Mouse (Mus musculus) ovary, adult 18-20 months (tissue): ENCODE measurements at regions not wholly inside any gene's neighbourhood (a gene's known extent, or its start where the extent isn't known, plus 50 kb on each side); places are given as distances from the start of the nearest gene placed in this dataset.

Experiments used
- DNase-seq: peaks from one replicate; pipeline ENCODE4 v3.0.0; 2022; ENCODE audit warnings: low spot score, mixed read lengths

DNA sequence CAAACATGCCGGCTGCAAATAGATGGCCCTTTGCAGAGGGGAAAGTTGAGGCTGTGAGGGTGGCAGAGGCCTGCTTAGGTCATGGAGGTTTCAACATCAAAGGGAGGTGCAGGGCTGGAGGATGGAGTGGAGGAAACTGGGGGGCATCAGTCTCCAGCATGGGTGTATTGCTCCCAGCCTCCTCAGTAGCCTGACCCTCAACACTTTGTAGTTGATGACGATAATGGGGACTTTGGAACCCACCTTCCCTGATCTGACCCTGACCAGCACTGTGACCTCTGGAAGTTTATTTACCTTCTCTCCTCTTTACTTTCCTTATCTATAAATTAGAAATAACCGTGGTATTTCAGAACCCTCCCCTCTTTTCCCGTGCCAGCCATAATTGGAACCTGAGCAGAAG lies 56.2 kb downstream of the Gm26897 start:
- no peak for DNase-seq

GRCm38 (mm10) chr5:111790527-111790926 lies 56.8 kb downstream of the Gm26897 start:
- DNase-seq, result peak; percentile 46

GRCm38 (mm10) chr5:111791089-111791561 lies 57.4 kb downstream of the Gm26897 start:
- no peak for DNase-seq

- DNase-seq, result no peak
Observed at GRCm38 (mm10) chr5:111792746-111793145, 59.0 kb downstream of the Gm26897 start.

GRCm38 (mm10) chr5:111793178-111793577 lies 59.5 kb downstream of the Gm26897 start:
- DNase-seq, result no peak

DNA sequence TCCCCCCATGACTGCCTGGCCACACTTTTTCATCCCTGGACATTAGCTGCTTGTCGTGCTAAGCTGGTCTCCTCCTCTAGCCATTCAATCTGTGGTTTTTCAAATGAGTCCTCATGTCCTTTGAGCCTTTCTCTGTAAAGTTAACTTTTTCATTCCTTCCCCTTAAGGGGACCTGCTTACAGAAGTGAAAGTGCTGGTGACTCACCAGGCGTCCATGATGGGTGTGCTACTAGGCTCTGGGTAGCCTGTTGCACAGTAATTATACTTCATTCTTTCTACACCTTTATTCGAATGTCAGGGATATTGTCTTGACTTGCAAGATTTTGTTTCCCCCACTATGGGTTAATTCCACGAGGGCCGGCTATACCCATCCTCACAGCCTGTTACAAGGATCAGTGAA lies 63.2 kb downstream of the Gm26897 start:
- DNase-seq, result no peak

DNA sequence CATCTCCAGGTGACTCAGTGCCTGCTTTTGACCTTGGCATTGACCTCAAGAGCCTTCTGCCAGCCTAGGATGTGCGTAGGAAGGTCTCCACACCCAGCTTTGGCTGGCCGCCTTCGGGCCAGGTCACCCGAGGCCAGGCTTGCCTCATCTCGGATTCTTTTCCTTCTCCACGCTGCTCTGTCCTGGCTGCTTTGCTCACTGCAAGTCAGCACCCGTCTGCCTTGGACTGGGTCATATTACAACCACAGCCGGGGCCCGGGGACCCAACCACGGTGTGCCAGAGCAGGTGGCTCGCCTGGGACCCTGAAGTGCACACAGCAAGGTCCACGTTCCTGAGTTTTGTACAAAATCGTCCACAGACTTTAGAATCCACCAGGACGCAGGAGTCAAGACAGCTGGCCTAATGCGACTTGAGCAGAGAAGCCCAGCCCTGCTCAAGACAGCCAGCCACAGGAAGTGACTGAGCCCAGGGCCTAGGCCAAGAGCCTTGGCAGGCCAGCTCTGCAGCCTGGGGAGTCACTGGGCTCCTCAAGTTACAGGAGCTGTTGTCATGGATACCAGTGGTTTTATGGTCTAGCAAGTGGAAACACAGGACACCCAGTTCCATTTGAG lies 66.1 kb downstream of the Gm26897 start:
- DNase-seq, result peak; percentile 68

- DNase-seq, result no peak
Observed at GRCm38 (mm10) chr5:111800511-111800910, 66.8 kb downstream of the Gm26897 start.

DNA sequence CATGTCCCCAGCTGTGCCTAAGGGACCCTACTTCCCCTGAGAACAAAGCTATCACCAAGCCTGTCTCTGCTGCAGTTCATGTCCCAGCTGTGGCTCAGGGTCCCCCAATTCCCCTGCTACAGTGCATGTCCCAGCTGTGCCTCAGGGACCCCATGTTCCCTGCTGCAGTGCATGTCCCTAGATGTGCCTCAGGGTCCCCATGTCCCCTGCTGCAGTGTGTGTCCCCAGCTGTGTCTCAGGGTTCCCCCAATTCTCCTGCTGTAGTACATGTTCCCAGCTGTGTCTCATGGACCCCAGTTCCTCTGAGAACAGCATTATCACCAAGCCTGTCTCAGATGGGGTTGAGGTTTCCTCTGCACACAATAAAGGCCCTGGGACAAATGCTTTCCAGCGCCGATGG lies 67.3 kb downstream of the Gm26897 start:
- no peak for DNase-seq

DNA sequence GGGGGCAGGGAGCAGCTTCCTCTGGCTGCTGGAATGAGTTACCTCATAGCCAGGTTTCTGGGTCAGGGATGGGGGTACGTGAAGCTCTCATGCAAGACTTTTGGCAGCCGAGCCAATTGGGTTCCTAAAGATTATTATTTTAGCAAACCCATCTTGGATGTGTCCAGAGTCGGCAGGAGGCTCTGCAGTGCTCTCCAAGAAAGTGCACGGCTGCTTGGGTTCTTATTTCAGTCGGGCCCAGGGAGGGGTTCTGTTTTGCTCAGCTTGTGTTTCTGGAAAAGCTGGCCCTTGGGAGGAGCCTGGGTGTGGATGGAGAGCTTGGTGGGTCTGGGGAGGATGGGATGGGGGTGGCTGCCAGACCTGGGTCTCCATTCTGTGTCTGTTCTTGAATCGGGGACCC lies 70.8 kb downstream of the Gm26897 start:
- DNase-seq, result no peak

- no peak for DNase-seq
Observed at GRCm38 (mm10) chr5:111805150-111805549, 71.4 kb downstream of the Gm26897 start.

- no peak for DNase-seq
Observed at GRCm38 (mm10) chr5:111805761-111806191, 72.1 kb downstream of the Gm26897 start.

GRCm38 (mm10) chr5:111810079-111810808 lies 76.5 kb downstream of the Gm26897 start:
- DNase-seq, result no peak

DNA sequence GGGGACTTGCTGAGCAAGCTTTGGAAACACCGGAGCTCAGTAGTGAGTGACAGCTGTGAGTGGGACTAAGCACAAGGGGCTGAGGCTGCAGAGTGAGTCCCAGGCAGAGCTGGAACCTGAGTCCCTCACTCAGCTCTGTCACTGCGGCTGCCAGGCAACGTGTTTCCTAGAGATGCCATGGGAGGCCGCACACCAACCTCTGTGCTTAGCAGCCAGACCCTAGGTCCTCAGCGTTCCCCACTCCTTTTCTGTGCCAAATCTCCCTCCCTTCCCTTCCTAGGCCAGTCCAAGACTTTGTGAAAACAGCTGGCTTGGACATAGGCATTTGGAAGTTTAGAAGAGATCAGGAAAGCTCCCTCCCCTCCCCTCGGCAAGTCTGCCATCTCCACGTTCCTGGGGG lies 78.9 kb downstream of the Gm26897 start:
- no peak for DNase-seq

DNA sequence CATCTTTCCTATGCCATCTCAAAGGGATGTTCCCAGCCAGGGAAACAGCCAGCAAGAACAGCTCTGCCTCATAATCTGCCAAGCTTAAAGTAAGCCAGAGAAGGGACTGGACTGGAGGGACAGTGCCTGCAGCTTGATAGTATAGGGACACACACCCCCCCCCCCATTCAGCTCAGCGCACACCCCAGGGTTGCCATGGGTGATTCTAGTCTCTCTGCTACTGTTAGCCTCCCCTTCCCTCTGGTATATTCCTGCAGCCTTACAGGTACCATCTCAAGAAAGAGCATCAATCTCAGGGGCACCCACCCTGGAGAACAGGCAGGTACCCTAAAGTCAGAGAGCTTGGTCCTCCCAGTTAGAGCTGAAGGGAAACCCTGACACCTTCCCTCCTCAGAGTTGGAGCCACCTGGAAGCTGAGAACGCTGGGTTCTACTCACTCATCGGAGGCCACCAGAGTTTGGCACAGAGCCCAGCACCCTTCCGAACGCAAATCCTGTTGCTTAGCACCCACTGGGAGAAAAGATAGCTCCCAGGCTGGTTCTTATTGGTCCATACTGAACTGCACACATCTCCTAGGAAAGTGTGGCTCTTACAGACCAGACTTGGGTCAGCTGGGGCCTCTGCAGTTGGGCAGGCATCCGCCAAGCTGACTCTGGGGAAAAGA lies 79.5 kb downstream of the Gm26897 start:
- no peak for DNase-seq

- no peak for DNase-seq
Observed at GRCm38 (mm10) chr5:111814893-111815760, 81.4 kb downstream of the Gm26897 start.

- no peak for DNase-seq
Observed at GRCm38 (mm10) chr5:111820963-111821362, 87.2 kb downstream of the Gm26897 start.

DNA sequence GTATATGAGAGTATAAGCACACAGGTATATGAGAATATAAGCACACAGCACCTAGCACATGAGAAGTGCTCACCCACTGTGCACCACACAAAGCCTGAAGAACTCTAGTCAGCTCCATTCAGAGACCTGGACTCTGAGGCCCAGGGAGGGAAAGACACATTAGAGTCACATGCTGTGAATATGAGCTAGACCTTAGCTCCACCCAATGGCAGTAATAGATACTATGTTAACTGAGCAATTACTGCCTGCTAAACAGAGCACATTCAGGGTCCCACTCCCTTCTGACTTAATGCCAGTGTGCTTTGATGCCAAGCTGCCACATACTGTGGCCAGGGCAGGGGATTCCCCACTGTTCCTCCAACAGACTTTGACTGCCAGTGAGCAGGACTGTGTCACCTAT lies 89.2 kb downstream of the Gm26897 start:
- no peak for DNase-seq

GRCm38 (mm10) chr5:111823420-111823819 lies 89.7 kb downstream of the Gm26897 start:
- DNase-seq, result no peak

DNA sequence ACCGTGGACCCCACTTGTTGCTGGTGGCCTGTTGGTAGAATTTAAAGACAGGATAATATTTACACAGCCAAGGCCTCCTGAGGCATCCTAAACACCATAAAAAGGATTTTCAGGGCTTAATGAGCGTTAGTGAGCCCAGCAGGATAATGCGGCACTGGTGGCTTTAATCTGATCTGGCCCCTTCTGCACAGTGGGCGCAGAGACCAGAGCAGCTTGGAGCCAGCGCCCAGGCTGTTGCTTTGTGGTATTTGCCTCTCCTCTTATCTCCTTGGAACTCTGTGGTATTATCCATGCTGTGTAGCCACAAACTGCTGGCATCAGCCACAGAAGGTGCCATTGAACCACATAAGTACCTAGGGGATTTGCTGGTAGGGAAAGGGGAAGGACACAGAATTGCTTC lies 90.1 kb downstream of the Gm26897 start:
- DNase-seq, result no peak

GRCm38 (mm10) chr5:111824600-111825130 lies 90.9 kb downstream of the Gm26897 start:
- no peak for DNase-seq

DNA sequence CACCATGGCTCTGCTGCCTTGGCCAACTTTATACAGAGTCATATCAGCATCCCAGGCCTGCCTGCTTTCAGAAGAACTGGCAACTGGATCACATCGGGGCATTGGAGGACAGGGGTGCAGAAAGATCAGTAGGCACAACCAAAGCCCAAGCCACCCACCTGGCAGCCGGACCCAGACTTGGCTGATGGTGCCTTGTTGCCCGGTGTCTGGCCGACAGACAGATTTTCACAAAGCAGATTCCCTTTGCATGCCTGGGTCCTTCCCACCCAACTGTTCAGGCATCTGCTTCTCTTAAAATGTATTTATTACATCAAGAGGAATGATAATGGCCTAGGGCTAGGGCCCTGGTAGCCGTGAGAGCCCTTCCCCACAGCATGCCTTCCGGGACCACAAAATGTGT lies 96.2 kb downstream of the Gm26897 start:
- no peak for DNase-seq
